Mouse (Mus musculus): ENCODE results near the gene Gm47959. TPM values are rescaled to one million over a fixed set of nuclear protein-coding genes. Genes with fewer than 3 reads are reported as not detected.
"Not testable (repeated sequence)": the region's sequence is repeated elsewhere in the genome, so short reads cannot be mapped to it uniquely, and the experiment has no call there.

Gm47959 gene
- not detected in 2 replicates for polyA plus RNA-seq (2015; fragmentation: Nextera tagmentation; extraction: Ambion mirVana)

GRCm38 (mm10) chr1:83000306-83000705 lies at the start of gene Gm47959:
Gene Gm47959, plus strand, starts transcription at chr1:83000548.
- not testable (repeated sequence) for H3K36me3 ChIP-seq; H3K4me3 ChIP-seq; H3K9me3 ChIP-seq; H3K4me1 ChIP-seq; ATAC-seq (ENCODE audit: insufficient number of reproducible peaks, low FRiP score, low TSS enrichment, low read depth); H3K27me3 ChIP-seq; H3K9ac ChIP-seq; H3K4me2 ChIP-seq; H3K27ac ChIP-seq
- whole genome bisulfite sequencing, result 89% methylated on average over 9 of the region's 9 CpGs

- H3K9me3 ChIP-seq; ATAC-seq (ENCODE audit: insufficient number of reproducible peaks, low FRiP score, low TSS enrichment, low read depth); H3K27ac ChIP-seq; H3K27me3 ChIP-seq; H3K9ac ChIP-seq; H3K4me3 ChIP-seq; H3K4me1 ChIP-seq; H3K4me2 ChIP-seq; H3K36me3 ChIP-seq: not testable (repeated sequence)
Observed at GRCm38 (mm10) chr1:82955913-82956312, 44.4 kb upstream of the Gm47959 start, which contains the start of gene Gm7544. Gene Gm7544, minus strand, starts transcription at chr1:82956013.

GRCm38 (mm10) chr1:82959870-82960385 lies 40.4 kb upstream of the Gm47959 start, which contains the start of gene Gm47955:
Gene Gm47955, plus strand, starts transcription at chr1:82960286.
- no peaks in the 10 kb centered on the region for H3K36me3 ChIP-seq
- H3K9me3 ChIP-seq, result no peaks in the 10 kb centered on the region
- no peak within 1 kb of the TSS for H3K4me3 ChIP-seq
- no peak within 1 kb of the TSS for H3K9ac ChIP-seq
- 91% methylated on average over 11 of the region's 11 CpGs for WGBS
- no peak within 1 kb of the TSS for H3K4me2 ChIP-seq
- no peaks in the 10 kb centered on the region for H3K27me3 ChIP-seq
- no peaks in the 10 kb centered on the region for H3K4me1 ChIP-seq
- H3K27ac ChIP-seq, result no peak within 1 kb of the TSS
- no peak for ATAC-seq (ENCODE audit: insufficient number of reproducible peaks, low FRiP score, low TSS enrichment, low read depth)

GRCm38 (mm10) chr1:82966413-82966812 lies 33.9 kb upstream of the Gm47959 start:
- H3K36me3 ChIP-seq, result no peaks in the 10 kb centered on the region
- WGBS, result 74% methylated on average over 3 of the region's 3 CpGs
- H3K4me2 ChIP-seq, result no peak overlapping the region
- H3K27me3 ChIP-seq, result no peaks in the 10 kb centered on the region
- no peaks in the 10 kb centered on the region for H3K9me3 ChIP-seq
- H3K4me1 ChIP-seq, result no peaks in the 10 kb centered on the region
- no peak for ATAC-seq (ENCODE audit: insufficient number of reproducible peaks, low FRiP score, low TSS enrichment, low read depth)
- no peak overlapping the region for H3K9ac ChIP-seq
- no peak overlapping the region for H3K4me3 ChIP-seq
- H3K27ac ChIP-seq, result no peak overlapping the region

GRCm38 (mm10) chr1:82972046-82972445 lies 28.3 kb upstream of the Gm47959 start:
- Histone ChIP-seq H3K9ac (no peak overlapping the region), H3K27ac (no peak overlapping the region), H3K9me3 (no peaks in the 10 kb centered on the region), H3K27me3 (no peaks in the 10 kb centered on the region), H3K4me3 (no peak overlapping the region), H3K36me3 (no peaks in the 10 kb centered on the region), H3K4me2 (no peak overlapping the region), H3K4me1 (no peaks in the 10 kb centered on the region)
- 61% methylated on average over 4 of the region's 4 CpGs for WGBS
- no peak for ATAC-seq (ENCODE audit: insufficient number of reproducible peaks, low FRiP score, low TSS enrichment, low read depth)

- Histone ChIP-seq H3K9ac (no peak overlapping the region), H3K36me3 (no peaks in the 10 kb centered on the region), H3K27ac (no peak overlapping the region), H3K4me2 (no peak overlapping the region), H3K4me3 (no peak overlapping the region), H3K27me3 (no peaks in the 10 kb centered on the region), H3K4me1 (no peaks in the 10 kb centered on the region), H3K9me3 (no peaks in the 10 kb centered on the region)
- ATAC-seq (ENCODE audit: insufficient number of reproducible peaks, low FRiP score, low TSS enrichment, low read depth), result no peak
- WGBS, result 77% methylated on average over 1 of the region's 1 CpGs
Observed at GRCm38 (mm10) chr1:82973244-82973643, 27.1 kb upstream of the Gm47959 start.

DNA sequence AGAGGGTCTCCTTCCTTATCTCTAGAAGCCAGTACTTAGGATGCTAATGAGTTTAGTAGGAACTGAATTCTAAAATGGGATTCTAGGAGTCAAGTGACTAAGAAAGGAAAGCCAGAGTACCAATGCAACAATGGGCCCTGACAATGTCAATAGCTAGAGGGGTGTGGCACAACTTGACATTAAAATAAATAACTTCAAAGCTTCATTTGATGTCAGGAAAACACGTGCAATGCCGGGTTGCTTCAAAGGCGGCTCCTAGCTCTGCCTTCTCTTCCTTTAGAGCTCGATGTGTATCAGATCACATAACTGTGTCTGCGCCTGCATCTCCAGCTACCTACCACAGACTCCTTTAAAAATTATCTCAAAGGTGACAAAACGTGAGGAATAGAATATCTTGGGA lies 26.4 kb upstream of the Gm47959 start:
- ATAC-seq (ENCODE audit: insufficient number of reproducible peaks, low FRiP score, low TSS enrichment, low read depth), result no peak
- H3K4me2 ChIP-seq, result no peak overlapping the region
- no peaks in the 10 kb centered on the region for H3K9me3 ChIP-seq
- no peaks in the 10 kb centered on the region for H3K36me3 ChIP-seq
- no peak overlapping the region for H3K4me3 ChIP-seq
- H3K27me3 ChIP-seq, result no peaks in the 10 kb centered on the region
- H3K27ac ChIP-seq, result no peak overlapping the region
- 54% methylated on average over 6 of the region's 6 CpGs for WGBS
- no peak overlapping the region for H3K9ac ChIP-seq
- no peaks in the 10 kb centered on the region for H3K4me1 ChIP-seq

DNA sequence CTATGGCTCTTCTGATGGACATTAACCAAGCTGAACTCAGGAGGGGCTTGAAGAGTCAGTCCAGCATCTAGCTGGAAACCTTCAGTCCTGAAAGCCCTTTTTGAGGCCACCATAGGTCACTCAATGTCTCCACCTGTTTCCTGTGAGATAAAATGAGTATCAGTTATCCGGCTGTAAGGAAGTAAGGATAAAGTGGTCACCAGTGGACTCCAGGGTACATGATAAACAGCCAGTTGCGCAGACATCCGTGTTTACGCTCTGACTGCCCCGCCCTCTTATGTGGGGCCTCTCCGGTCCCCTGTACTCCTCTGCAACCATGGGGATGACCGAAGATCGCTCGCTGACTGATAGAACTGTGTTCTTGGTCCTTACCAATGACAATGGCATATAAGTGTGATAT lies 26.0 kb upstream of the Gm47959 start:
- no peak overlapping the region for H3K4me3 ChIP-seq
- WGBS, result 85% methylated on average over 9 of the region's 9 CpGs
- no peak overlapping the region for H3K4me2 ChIP-seq
- H3K4me1 ChIP-seq, result no peaks in the 10 kb centered on the region
- no peak for ATAC-seq (ENCODE audit: insufficient number of reproducible peaks, low FRiP score, low TSS enrichment, low read depth)
- H3K27me3 ChIP-seq, result no peaks in the 10 kb centered on the region
- H3K9ac ChIP-seq, result no peak overlapping the region
- no peaks in the 10 kb centered on the region for H3K9me3 ChIP-seq
- no peaks in the 10 kb centered on the region for H3K36me3 ChIP-seq
- H3K27ac ChIP-seq, result no peak overlapping the region

DNA sequence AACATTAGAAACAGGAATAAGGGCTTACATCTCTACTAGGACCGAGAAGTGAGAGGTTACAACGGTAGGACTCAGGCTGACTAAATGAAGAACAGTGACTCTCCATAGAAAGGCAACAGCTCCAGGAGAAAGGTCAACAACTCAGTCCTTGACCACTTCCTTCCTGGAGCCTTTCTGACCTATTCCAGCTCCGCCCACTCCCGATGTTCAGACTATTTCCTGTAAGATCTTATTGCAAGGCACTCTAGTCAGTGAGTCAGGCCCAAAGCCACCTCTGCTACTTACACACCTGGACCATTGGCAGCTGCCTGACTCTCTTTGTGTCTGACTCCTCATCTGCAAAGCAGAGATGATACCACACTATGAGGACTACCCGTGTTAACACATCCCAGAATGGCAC lies 24.6 kb upstream of the Gm47959 start:
- H3K9me3 ChIP-seq, result no peaks in the 10 kb centered on the region
- WGBS, result 81% methylated on average over 5 of the region's 5 CpGs
- H3K4me2 ChIP-seq, result no peak overlapping the region
- H3K9ac ChIP-seq, result no peak overlapping the region
- H3K27ac ChIP-seq, result no peak overlapping the region
- H3K4me3 ChIP-seq, result no peak overlapping the region
- H3K4me1 ChIP-seq, result no peaks in the 10 kb centered on the region
- no peaks in the 10 kb centered on the region for H3K36me3 ChIP-seq
- no peaks in the 10 kb centered on the region for H3K27me3 ChIP-seq
- ATAC-seq (ENCODE audit: insufficient number of reproducible peaks, low FRiP score, low TSS enrichment, low read depth), result no peak

DNA sequence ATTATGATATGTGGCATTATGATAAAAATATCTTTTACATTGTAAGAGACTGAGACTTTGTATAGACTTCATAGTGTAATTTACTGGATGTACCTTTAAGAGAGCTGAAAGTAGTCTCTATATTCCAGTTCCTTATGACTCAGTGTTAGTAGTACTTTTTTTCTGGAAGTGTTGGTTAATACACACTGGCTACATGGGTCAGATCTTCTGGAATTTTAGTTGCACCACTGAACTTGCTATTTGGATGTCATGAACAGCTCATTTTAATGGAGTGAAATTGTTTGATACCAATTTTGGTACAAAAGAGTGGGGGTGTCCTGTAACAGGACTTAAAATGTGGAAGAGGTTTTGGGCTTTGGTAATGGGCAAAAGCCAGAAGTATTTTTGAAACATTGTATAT lies 22.5 kb upstream of the Gm47959 start:
- H3K9me3 ChIP-seq, result no peaks in the 10 kb centered on the region
- no peak overlapping the region for H3K9ac ChIP-seq
- no peak overlapping the region for H3K4me2 ChIP-seq
- H3K4me1 ChIP-seq, result no peaks in the 10 kb centered on the region
- no peak for ATAC-seq (ENCODE audit: insufficient number of reproducible peaks, low FRiP score, low TSS enrichment, low read depth)
- H3K27ac ChIP-seq, result no peak overlapping the region
- H3K27me3 ChIP-seq, result no peaks in the 10 kb centered on the region
- no peaks in the 10 kb centered on the region for H3K36me3 ChIP-seq
- no peak overlapping the region for H3K4me3 ChIP-seq

DNA sequence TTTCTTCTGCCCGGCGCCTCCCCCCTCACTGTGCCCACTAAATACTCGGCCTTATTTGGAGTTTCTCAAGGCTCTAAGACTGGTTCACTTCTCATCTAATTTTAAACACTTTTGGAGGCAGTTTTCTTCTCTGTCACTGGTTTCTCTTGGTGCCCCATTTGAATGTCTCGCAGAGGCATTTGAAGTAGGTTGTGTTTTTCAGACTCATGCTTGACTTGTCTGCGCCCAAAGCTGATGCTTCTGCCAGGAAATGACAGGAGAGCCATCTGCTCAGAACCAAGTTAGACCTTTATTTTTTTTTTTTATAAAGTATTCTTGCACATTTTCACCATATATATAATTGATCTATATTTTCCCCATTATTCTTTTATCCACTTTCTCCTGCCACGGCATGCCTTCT lies 13.6 kb upstream of the Gm47959 start:
- H3K9ac ChIP-seq, result no peak overlapping the region

DNA sequence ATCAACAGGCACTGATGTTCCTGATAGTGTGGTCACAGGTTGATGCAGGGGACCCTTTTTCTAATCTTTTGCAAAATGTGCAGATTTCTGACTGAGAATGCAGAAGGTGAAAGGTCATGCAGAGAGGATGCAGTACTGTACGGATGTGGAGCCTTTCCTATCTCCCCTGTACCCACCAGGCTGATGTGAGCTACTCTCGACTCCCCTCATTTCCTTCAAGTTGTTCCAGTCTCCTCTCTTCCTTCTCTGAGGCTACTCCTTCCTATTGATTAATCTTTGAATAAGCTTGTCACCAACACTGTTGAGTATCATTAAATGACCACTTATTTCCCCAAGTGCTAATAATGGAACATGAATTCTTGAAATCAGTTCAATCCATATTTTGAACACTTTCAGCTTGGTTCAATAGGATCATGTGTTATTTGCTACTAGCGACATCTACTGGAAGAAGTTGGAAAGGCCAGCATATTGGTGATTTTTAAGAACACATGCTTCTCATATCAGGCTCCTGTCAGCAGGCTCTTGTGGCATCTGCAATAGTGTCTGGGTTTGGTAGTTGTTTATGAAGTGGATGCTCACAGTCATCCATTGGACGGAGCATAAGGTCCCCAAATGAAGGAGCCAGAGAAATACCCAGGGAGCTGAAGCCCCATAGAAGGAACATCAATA lies 12.7 kb upstream of the Gm47959 start:
- no peak for ATAC-seq (ENCODE audit: insufficient number of reproducible peaks, low FRiP score, low TSS enrichment, low read depth)
- WGBS, result 33% methylated on average over 4 of the region's 4 CpGs

More for the DNA sequence above, 13.6 kb upstream of the Gm47959 start:
- Histone ChIP-seq H3K27ac (no peak overlapping the region), H3K4me2 (no peak overlapping the region), H3K36me3 (no peaks in the 10 kb centered on the region), H3K4me3 (no peak overlapping the region), H3K4me1 (no peaks in the 10 kb centered on the region), H3K27me3 (no peaks in the 10 kb centered on the region), H3K9me3 (no peaks in the 10 kb centered on the region)
- WGBS, result 93% methylated on average over 6 of the region's 6 CpGs
- ATAC-seq (ENCODE audit: insufficient number of reproducible peaks, low FRiP score, low TSS enrichment, low read depth), result no peak

GRCm38 (mm10) chr1:82991062-82991461 lies 9.3 kb upstream of the Gm47959 start:
- Histone ChIP-seq H3K27ac (no peak overlapping the region), H3K4me3 (no peak overlapping the region), H3K4me1 (no peaks in the 10 kb centered on the region), H3K36me3 (no peaks in the 10 kb centered on the region), H3K27me3 (no peaks in the 10 kb centered on the region), H3K4me2 (no peak overlapping the region), H3K9me3 (no peaks in the 10 kb centered on the region), H3K9ac (no peak overlapping the region)
- no peak for ATAC-seq (ENCODE audit: insufficient number of reproducible peaks, low FRiP score, low TSS enrichment, low read depth)
- 50% methylated on average over 4 of the region's 4 CpGs for WGBS

More for the DNA sequence above, 12.7 kb upstream of the Gm47959 start:
- Histone ChIP-seq H3K4me2 (no peak overlapping the region), H3K4me1 (no peaks in the 10 kb centered on the region), H3K9me3 (no peaks in the 10 kb centered on the region), H3K27ac (no peak overlapping the region), H3K36me3 (no peaks in the 10 kb centered on the region), H3K4me3 (no peak overlapping the region), H3K9ac (no peak overlapping the region), H3K27me3 (no peaks in the 10 kb centered on the region)
